Mouse (Mus musculus) forebrain, embryonic 14.5 days (tissue): ENCODE measurements around the gene Cel. TPM values are rescaled to one million over a fixed set of nuclear protein-coding genes. Genes with fewer than 3 reads are reported as not detected.

Source experiments
- ATAC-seq: fragments of 200-750 bp; cut with Nextera tagmentation; 2 replicates; pipeline ENCODE4 v1.8.0; 2017; ENCODE audit warnings: mild to moderate bottlenecking, moderate library complexity
- DNase-seq: peaks from one replicate; pipeline ENCODE4 v3.0.0-alpha.2; 2015; ENCODE audit warnings: low spot score
- H3K27ac ChIP-seq: fragments of 300-500 bp; sonication (generic); 2 replicates; pipeline ENCODE4 v1.5.1; 2014; ENCODE audit warnings: low read depth, mild to moderate bottlenecking, control low read depth, low read length, moderate library complexity
- H3K27me3 ChIP-seq: fragments of 300-500 bp; sonication (generic); replicated peaks from 2 replicates; pipeline ENCODE4 v1.6.1; 2014; ENCODE audit warnings: low read length, control low read depth, mixed read lengths; ENCODE audit not compliant: control insufficient read depth, insufficient read depth
- H3K36me3 ChIP-seq: fragments of 300-500 bp; sonication (generic); 2 replicates; pipeline ENCODE4 v1.6.1; 2014; ENCODE audit warnings: low read length, control low read depth; ENCODE audit not compliant: control insufficient read depth, insufficient read depth
- H3K4me1 ChIP-seq: fragments of 300-500 bp; sonication (generic); 2 replicates; pipeline ENCODE4 v1.6.1; 2014; ENCODE audit warnings: antibody characterized with exemption, low read length, control low read depth; ENCODE audit not compliant: control insufficient read depth, insufficient read depth
- H3K4me2 ChIP-seq: fragments of 300-500 bp; sonication (generic); 2 replicates; pipeline ENCODE4 v1.6.1; 2014; ENCODE audit warnings: mild to moderate bottlenecking, control low read depth, low read length
- H3K4me3 ChIP-seq: fragments of 300-500 bp; sonication (generic); 2 replicates; pipeline ENCODE4 v1.5.1; 2014; ENCODE audit warnings: low read depth, low read length, control low read depth
- H3K9ac ChIP-seq: fragments of 300-500 bp; sonication (generic); 2 replicates; pipeline ENCODE4 v1.6.1; 2014; ENCODE audit warnings: mild to moderate bottlenecking, low read length, control low read depth, moderate library complexity
- H3K9me3 ChIP-seq: fragments of 300-500 bp; sonication (generic); replicated peaks from 2 replicates; pipeline ENCODE4 v1.6.1; 2016; ENCODE audit warnings: low read length, control low read depth, mixed read lengths; ENCODE audit not compliant: control insufficient read depth
- WGBS: fragments of 180-500 bp; shearing (Covaris S2); extraction: QIAGEN DNeasy Blood & Tissue Kit; methylation state at CpG from one replicate; pipeline ENCODE4 v1.1.7; 2014; 5-methylcytosine and 5-hydroxymethylcytosine counted together
- polyA plus RNA-seq: library from polyadenylated mRNA; unstranded; fragments of >200 nt; fragmentation: Nextera tagmentation; extraction: Ambion mirVana; gene quantifications from 2 replicates; pipeline ENCODE4 v1.2.1, GENCODE M21; 2014

Cel gene
- polyA plus RNA-seq = not detected in 2 replicates

GRCm38 (mm10) chr2:28563303-28563702 is at the start of gene Cel:
Gene Cel, minus strand, starts transcription at chr2:28563403.
- H3K27ac ChIP-seq = no peak within 1 kb of the TSS
- no peaks in the 10 kb centered on the region for H3K4me1 ChIP-seq
- peaks cover 35% of the 10 kb centered on the region for H3K36me3 ChIP-seq
- no peaks in the 10 kb centered on the region for H3K9me3 ChIP-seq
- 76% methylated on average over 6 of the region's 6 CpGs for WGBS
- H3K4me2 ChIP-seq = no peak within 1 kb of the TSS
- no peak within 1 kb of the TSS for H3K9ac ChIP-seq
- H3K27me3 ChIP-seq = no peaks in the 10 kb centered on the region
- no peak for ATAC-seq
- no peak within 1 kb of the TSS for H3K4me3 ChIP-seq
- no peak for DNase-seq

- WGBS = 64% methylated on average over 10 of the region's 10 CpGs
Observed at GRCm38 (mm10) chr2:28612436-28613063, 49.3 kb upstream of the Cel start.

DNA sequence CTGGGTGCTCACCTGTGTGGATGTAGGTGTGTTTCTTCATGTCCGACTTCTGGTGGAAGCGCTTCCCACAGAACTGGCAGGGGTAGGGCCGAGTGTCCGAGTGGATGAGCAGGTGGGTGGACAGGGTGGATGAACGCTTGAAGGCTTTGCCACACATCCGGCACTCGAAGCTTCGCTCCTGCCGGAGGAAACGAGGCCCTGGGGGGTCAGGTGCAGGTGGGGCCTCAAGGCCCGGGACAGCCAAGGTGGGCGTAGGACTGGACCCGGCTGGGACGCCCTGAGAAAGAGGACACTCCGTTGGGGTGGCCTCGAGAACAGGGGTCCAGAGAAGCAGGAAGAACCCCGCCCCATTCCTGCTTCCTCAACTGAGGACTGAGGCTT is 48.2 kb upstream of the Cel start:
- WGBS = 87% methylated on average over 17 of the region's 17 CpGs
- H3K4me1 ChIP-seq = no peaks in the 10 kb centered on the region
- DNase-seq = no peak
- H3K9me3 ChIP-seq = no peaks in the 10 kb centered on the region
- H3K9ac ChIP-seq = no peak overlapping the region
- no peak overlapping the region for H3K4me3 ChIP-seq
- H3K27me3 ChIP-seq = no peaks in the 10 kb centered on the region
- H3K27ac ChIP-seq = no peak overlapping the region
- H3K4me2 ChIP-seq = no peak overlapping the region
- ATAC-seq = no peak
- no peaks in the 10 kb centered on the region for H3K36me3 ChIP-seq

More at GRCm38 (mm10) chr2:28612436-28613063, 49.3 kb upstream of the Cel start:
- no peak for ATAC-seq
- H3K9me3 ChIP-seq = no peaks in the 10 kb centered on the region
- no peaks in the 10 kb centered on the region for H3K36me3 ChIP-seq
- H3K27ac ChIP-seq = no peak overlapping the region
- H3K4me2 ChIP-seq = no peak overlapping the region
- no peak for DNase-seq
- no peaks in the 10 kb centered on the region for H3K4me1 ChIP-seq
- H3K4me3 ChIP-seq = no peak overlapping the region
- no peaks in the 10 kb centered on the region for H3K27me3 ChIP-seq
- H3K9ac ChIP-seq = no peak overlapping the region

DNA sequence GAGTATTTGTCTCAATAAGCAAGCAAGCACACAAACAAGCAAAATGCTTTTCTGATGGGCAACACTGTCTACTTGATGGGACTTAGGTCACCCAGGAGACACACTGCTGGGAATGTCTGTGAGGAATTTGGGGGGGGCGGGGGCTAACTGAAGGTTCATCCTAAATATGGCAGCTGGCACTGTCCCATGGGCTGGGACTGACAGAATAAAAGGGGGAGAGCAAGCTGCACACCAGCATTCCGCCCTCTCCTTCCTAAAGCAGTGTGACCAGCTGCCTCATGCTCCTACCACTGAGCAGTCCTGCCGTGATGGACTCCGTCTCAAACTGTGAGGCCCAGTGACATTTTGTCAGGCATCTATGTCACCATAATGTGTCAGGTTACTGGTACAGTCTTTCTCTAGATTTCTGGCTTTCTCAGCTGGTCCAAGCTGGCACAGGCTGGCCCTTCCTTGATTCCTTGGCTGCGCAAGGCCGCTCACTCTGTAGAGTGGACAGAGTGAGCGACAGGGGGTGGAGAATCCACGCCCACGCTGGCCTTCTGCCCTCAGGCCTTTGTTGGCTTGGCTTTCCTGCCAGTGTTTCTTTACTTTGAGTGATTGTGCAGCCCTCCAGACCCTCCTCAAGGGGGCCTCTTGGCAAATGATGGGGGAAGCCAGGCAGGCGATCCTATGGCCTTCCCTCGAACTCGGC is 47.7 kb upstream of the Cel start:
- no peaks in the 10 kb centered on the region for H3K36me3 ChIP-seq
- no peaks in the 10 kb centered on the region for H3K9me3 ChIP-seq
- ATAC-seq = no peak
- 65% methylated on average over 12 of the region's 12 CpGs for WGBS
- no peaks in the 10 kb centered on the region for H3K27me3 ChIP-seq
- H3K9ac ChIP-seq = no peak overlapping the region
- no peak overlapping the region for H3K4me3 ChIP-seq
- DNase-seq = no peak
- no peaks in the 10 kb centered on the region for H3K4me1 ChIP-seq
- H3K27ac ChIP-seq = no peak overlapping the region
- H3K4me2 ChIP-seq = no peak overlapping the region

DNA sequence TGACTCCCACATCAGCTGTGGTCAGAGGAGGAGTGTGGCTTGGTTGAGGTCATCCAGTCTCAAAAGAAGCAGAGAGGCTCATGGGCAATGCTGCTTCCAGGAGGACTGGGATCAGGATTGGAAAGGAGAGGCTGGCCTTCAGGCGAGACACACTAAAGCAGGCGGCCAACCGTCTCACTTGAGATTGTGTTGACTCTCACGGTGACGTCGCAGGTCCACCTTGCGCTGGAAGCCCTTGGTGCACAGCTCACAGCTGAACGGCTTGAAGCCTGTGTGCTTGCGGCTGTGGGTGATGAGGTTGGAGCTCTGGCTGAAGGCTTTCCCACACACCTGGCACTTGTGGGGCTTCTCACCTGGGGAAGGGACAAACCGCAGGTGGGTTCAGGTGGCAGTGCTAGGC is 46.6 kb upstream of the Cel start:
- ATAC-seq (no peak), DNase-seq (no peak)
- no peaks in the 10 kb centered on the region for H3K36me3 ChIP-seq
- no peak overlapping the region for H3K27ac ChIP-seq
- WGBS = 87% methylated on average over 10 of the region's 10 CpGs
- no peaks in the 10 kb centered on the region for H3K27me3 ChIP-seq
- H3K4me3 ChIP-seq = no peak overlapping the region
- H3K9ac ChIP-seq = no peak overlapping the region
- H3K4me2 ChIP-seq = no peak overlapping the region
- H3K9me3 ChIP-seq = no peaks in the 10 kb centered on the region
- no peaks in the 10 kb centered on the region for H3K4me1 ChIP-seq

- Histone ChIP-seq H3K9me3 (no peaks in the 10 kb centered on the region), H3K4me2 (no peak overlapping the region), H3K9ac (no peak overlapping the region), H3K4me1 (no peaks in the 10 kb centered on the region), H3K27ac (no peak overlapping the region), H3K27me3 (no peaks in the 10 kb centered on the region), H3K4me3 (no peak overlapping the region), H3K36me3 (no peaks in the 10 kb centered on the region)
- DNase-seq (no peak), ATAC-seq (no peak)
- 51% methylated on average over 10 of the region's 10 CpGs for WGBS
Observed at GRCm38 (mm10) chr2:28607341-28608165, 44.4 kb upstream of the Cel start.

- 64% methylated on average over 8 of the region's 8 CpGs for WGBS
- Histone ChIP-seq H3K4me2 (no peak overlapping the region), H3K4me3 (no peak overlapping the region), H3K9me3 (no peaks in the 10 kb centered on the region), H3K4me1 (no peaks in the 10 kb centered on the region), H3K27me3 (no peaks in the 10 kb centered on the region), H3K9ac (no peak overlapping the region), H3K36me3 (no peaks in the 10 kb centered on the region), H3K27ac (no peak overlapping the region)
- ATAC-seq = no peak
- DNase-seq = peak; percentile 35
Observed at GRCm38 (mm10) chr2:28606601-28607340, 43.6 kb upstream of the Cel start.

DNA sequence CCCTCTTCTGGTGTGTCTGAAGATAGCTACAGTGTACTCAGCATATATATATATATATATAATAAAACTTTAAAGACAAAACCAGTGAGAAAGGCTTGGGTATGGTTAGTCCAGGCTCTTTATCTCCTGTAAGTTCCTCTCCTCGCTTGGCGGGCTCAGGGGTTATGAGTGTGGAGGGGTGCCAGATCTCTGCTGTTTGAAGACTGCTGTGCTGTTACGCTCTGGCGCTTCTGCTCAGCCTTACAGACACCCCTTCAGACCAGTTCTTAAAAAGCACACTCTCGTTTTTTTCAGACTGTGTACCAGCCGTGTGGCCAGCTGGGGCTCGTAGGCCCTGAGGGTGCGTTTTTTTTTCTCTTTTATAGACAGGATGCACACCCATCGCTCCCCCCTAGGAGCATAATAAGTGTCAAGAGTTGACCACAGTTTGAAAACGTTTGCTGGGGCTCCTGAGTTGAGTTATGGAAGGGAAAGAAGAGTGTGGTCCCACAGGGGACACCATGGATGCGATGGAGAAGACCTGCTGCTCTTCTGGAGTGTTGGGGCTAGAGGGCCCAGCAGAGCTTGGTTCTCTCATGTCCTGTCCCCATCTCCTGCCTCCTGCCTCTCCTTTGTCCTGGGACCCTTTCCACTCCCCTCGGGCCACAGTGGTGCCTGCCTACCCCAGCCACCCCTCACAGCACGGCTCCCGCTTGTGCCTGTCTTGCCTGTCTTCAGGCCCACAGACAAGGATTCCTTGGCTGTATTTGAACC is 42.8 kb upstream of the Cel start:
- no peak for DNase-seq

More for the DNA sequence above, 42.8 kb upstream of the Cel start:
- no peaks in the 10 kb centered on the region for H3K4me1 ChIP-seq
- WGBS = 76% methylated on average over 14 of the region's 14 CpGs
- ATAC-seq = no peak
- H3K27me3 ChIP-seq = no peaks in the 10 kb centered on the region
- no peak overlapping the region for H3K4me3 ChIP-seq
- H3K9ac ChIP-seq = no peak overlapping the region
- no peaks in the 10 kb centered on the region for H3K9me3 ChIP-seq
- no peak overlapping the region for H3K4me2 ChIP-seq
- H3K27ac ChIP-seq = no peak overlapping the region
- H3K36me3 ChIP-seq = no peaks in the 10 kb centered on the region
